Mouse (Mus musculus) retina, embryonic 14.5 days (tissue): Measurements from ENCODE around the gene Pla2g3.

ENCODE experiments used
- DNase-seq: peaks from one replicate; pipeline ENCODE4 v3.0.0-alpha.2; 2015; ENCODE audit warnings: low spot score

The Pla2g3 gene

GRCm38 (mm10) chr11:3487952-3488570, at the start of gene Pla2g3:
TSS of gene Pla2g3 (plus strand) at chr11:3488284.
- DNase-seq = no peak

- DNase-seq = no peak
Measured at GRCm38 (mm10) chr11:3441696-3442443, 46.2 kb upstream of the Pla2g3 start.

GRCm38 (mm10) chr11:3442677-3443076, 45.4 kb upstream of the Pla2g3 start:
- no peak for DNase-seq

GRCm38 (mm10) chr11:3443091-3443490, 45.0 kb upstream of the Pla2g3 start:
- DNase-seq = no peak

- DNase-seq = no peak
Measured at GRCm38 (mm10) chr11:3444875-3445274, 43.2 kb upstream of the Pla2g3 start.

- peak; percentile 26 for DNase-seq
Measured at GRCm38 (mm10) chr11:3451701-3452163, 36.4 kb upstream of the Pla2g3 start.

- peak; percentile 96 for DNase-seq
Measured at GRCm38 (mm10) chr11:3452167-3452639, 35.9 kb upstream of the Pla2g3 start, which contains the start of gene Rnf185. TSS of gene Rnf185 (minus strand) at chr11:3452363.

- DNase-seq = peak; percentile 48
Measured at GRCm38 (mm10) chr11:3452769-3453168, 35.3 kb upstream of the Pla2g3 start.

GRCm38 (mm10) chr11:3453467-3453866, 34.6 kb upstream of the Pla2g3 start:
- DNase-seq = no peak

- no peak for DNase-seq
Measured at GRCm38 (mm10) chr11:3454506-3454905, 33.6 kb upstream of the Pla2g3 start.

- DNase-seq = peak; percentile 79
Measured at GRCm38 (mm10) chr11:3456354-3456753, 31.7 kb upstream of the Pla2g3 start.

GRCm38 (mm10) chr11:3458428-3459104, 29.5 kb upstream of the Pla2g3 start:
- DNase-seq = no peak

- DNase-seq = no peak
Measured at GRCm38 (mm10) chr11:3459105-3459468, 29.0 kb upstream of the Pla2g3 start.

- no peak for DNase-seq
Measured at GRCm38 (mm10) chr11:3462846-3463245, 25.2 kb upstream of the Pla2g3 start.

- no peak for DNase-seq
Measured at GRCm38 (mm10) chr11:3471448-3471850, 16.6 kb upstream of the Pla2g3 start.

- peak; percentile 93 for DNase-seq
Measured at GRCm38 (mm10) chr11:3472484-3472883, 15.6 kb upstream of the Pla2g3 start.

GRCm38 (mm10) chr11:3474480-3475115, 13.5 kb upstream of the Pla2g3 start:
- no peak for DNase-seq

GRCm38 (mm10) chr11:3475489-3475888, 12.6 kb upstream of the Pla2g3 start:
- DNase-seq = no peak

GRCm38 (mm10) chr11:3483980-3484642, 4.0 kb upstream of the Pla2g3 start:
- DNase-seq = no peak

GRCm38 (mm10) chr11:3486349-3486748, 1.7 kb upstream of the Pla2g3 start:
- no peak for DNase-seq

- DNase-seq = no peak
Measured at GRCm38 (mm10) chr11:3489036-3489435, 952 bp downstream of the Pla2g3 start.

- DNase-seq = no peak
Measured at GRCm38 (mm10) chr11:3492748-3493147, 4.7 kb downstream of the Pla2g3 start.
